Comparison of ENCODE assay signal across 20 mouse cellular contexts in the genomic region with DNA sequence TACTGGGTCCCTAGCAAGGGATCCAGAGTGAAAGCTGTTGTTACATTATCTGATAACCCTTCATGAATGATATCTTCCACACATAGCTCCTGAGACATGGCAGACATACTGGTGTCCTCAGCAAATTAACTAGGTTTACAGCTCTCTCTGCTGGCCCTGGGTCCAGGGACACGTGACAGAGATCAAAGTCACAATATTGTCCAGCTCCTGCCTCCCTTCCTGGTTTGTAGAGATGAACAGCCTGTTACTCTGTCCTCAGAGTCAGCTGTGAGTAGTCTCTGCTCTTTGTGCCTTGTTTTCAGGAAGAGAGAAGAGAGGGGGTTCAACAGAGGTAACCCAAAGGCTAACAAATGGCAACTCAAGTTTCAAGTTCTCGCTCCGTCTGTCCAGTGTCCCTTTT.
"Had no signal": no experiment of that assay in that cellular context is flagged by ENCODE, and none has a peak within 500 bp of the region (broad histone marks: within the 10 kb centered on the region; RNA-seq: fewer than 3 reads in every experiment).

No protein-coding gene starts in this region.

- ATAC-seq: forebrain, postnatal 0 days; hindbrain, postnatal 0 days; intestine, embryonic 16.5 days; liver, embryonic 12.5 days had no signal

- DNase-seq: forebrain, postnatal 0 days; gastrocnemius, postnatal 14 days; kidney, adult 11 months; kidney, adult 9 months; kidney, postnatal 14 days; kidney, postnatal 36 days; layer of hippocampus, adult 9-11 months; layer of hippocampus, postnatal 36 days; left cerebral cortex, postnatal 4 days had no signal

- H3K27ac ChIP-seq: hindbrain, embryonic 13.5 days; hindbrain, embryonic 15.5 days; hindbrain, postnatal 0 days; kidney, embryonic 15.5 days; kidney, postnatal 0 days; limb, embryonic 13.5 days; limb, embryonic 15.5 days; liver, embryonic 12.5 days; liver, embryonic 14.5 days had no signal

- H3K9me3 ChIP-seq: heart, embryonic 12.5 days; hindbrain, embryonic 13.5 days; hindbrain, embryonic 15.5 days; kidney, embryonic 15.5 days; limb, embryonic 13.5 days; limb, embryonic 15.5 days; liver, embryonic 12.5 days had no signal

- H3K36me3 ChIP-seq: heart, embryonic 12.5 days; hindbrain, embryonic 13.5 days; hindbrain, embryonic 15.5 days; kidney, embryonic 15.5 days; limb, embryonic 13.5 days; limb, embryonic 15.5 days; liver, embryonic 12.5 days had no signal

- H3K27me3 ChIP-seq: hindbrain, embryonic 13.5 days; hindbrain, embryonic 15.5 days; limb, embryonic 13.5 days; limb, embryonic 15.5 days; liver, embryonic 12.5 days had no signal

- H3K4me3 ChIP-seq: heart, embryonic 12.5 days; hindbrain, embryonic 13.5 days; hindbrain, embryonic 15.5 days; kidney, embryonic 15.5 days; limb, embryonic 13.5 days; limb, embryonic 15.5 days; liver, embryonic 12.5 days had no signal

- H3K4me2 ChIP-seq: heart, embryonic 12.5 days; hindbrain, embryonic 13.5 days; hindbrain, embryonic 15.5 days; kidney, embryonic 15.5 days; limb, embryonic 13.5 days; limb, embryonic 15.5 days; liver, embryonic 12.5 days had no signal

- H3K9ac ChIP-seq: forebrain, postnatal 0 days; heart, embryonic 12.5 days; hindbrain, embryonic 13.5 days; hindbrain, embryonic 15.5 days; kidney, embryonic 15.5 days; limb, embryonic 13.5 days; limb, embryonic 15.5 days; liver, embryonic 12.5 days; liver, embryonic 14.5 days had no signal
